Mouse (Mus musculus): ENCODE measurements at regions not wholly inside any gene's neighbourhood (a gene's known extent, or its start where the extent isn't known, plus 50 kb on each side); places are given as distances from the start of the nearest gene placed in this dataset.

- no peak for TF ChIP-seq POLR2AphosphoS5 (IDR thresholded peaks at IDR 0.05; ENCODE audit: insufficient replicate concordance, low read depth, low read length)
- TF ChIP-seq CTCF (IDR thresholded peaks at IDR 0.05; ENCODE audit: low read depth, low read length) = no peak
- TF ChIP-seq TAL1 (conservative IDR thresholded peaks at IDR 0.05; ENCODE audit: low read depth, low read length) = no peak
These were observed 202.2 kb downstream of the Trim29 start for GRCm38 (mm10) chr9:43512806-43513205.
